Mouse (Mus musculus) T-helper 2 cell (primary cell): ENCODE data around the gene Kcnk3.

Experiments
- in situ Hi-C: fragments of 300-600 bp; cut with MboI, MseI; formaldehyde crosslinking; loops from one replicate; pipeline ENCODE4 v1.15.1; 2025; ENCODE audit warnings: high pct_unique_total_duplicates

Kcnk3 gene

GRCm38 (mm10) chr5:30587101-30587500 is 869 bp upstream of the Kcnk3 start:
- in situ Hi-C loops, result no loop called here

- in situ Hi-C loops, result no loop called here
Observed at GRCm38 (mm10) chr5:30588301-30588968, 465 bp downstream of the Kcnk3 start.

- in situ Hi-C loops, result no loop called here
Observed at GRCm38 (mm10) chr5:30589069-30589468, 1.1 kb downstream of the Kcnk3 start.

- in situ Hi-C loops, result no loop called here
Observed at GRCm38 (mm10) chr5:30589546-30589945, 1.6 kb downstream of the Kcnk3 start.

- in situ Hi-C loops, result no loop called here
Observed at GRCm38 (mm10) chr5:30590231-30590630, 2.3 kb downstream of the Kcnk3 start.

GRCm38 (mm10) chr5:30591205-30591731 is 3.3 kb downstream of the Kcnk3 start:
- in situ Hi-C loops, result no loop called here

- in situ Hi-C loops, result no loop called here
Observed at GRCm38 (mm10) chr5:30591786-30592185, 3.8 kb downstream of the Kcnk3 start.

GRCm38 (mm10) chr5:30592279-30592980 is 4.5 kb downstream of the Kcnk3 start:
- in situ Hi-C loops, result no loop called here

GRCm38 (mm10) chr5:30593360-30593759 is 5.4 kb downstream of the Kcnk3 start:
- in situ Hi-C loops, result no loop called here

GRCm38 (mm10) chr5:30593811-30594504 is 6.0 kb downstream of the Kcnk3 start:
- in situ Hi-C loops, result no loop called here

- in situ Hi-C loops, result no loop called here
Observed at GRCm38 (mm10) chr5:30594953-30595560, 7.1 kb downstream of the Kcnk3 start.

GRCm38 (mm10) chr5:30601397-30601796 is 13.4 kb downstream of the Kcnk3 start:
- in situ Hi-C loops, result no loop called here

- in situ Hi-C loops, result no loop called here
Observed at GRCm38 (mm10) chr5:30603255-30603654, 15.3 kb downstream of the Kcnk3 start.

- in situ Hi-C loops, result no loop called here
Observed at GRCm38 (mm10) chr5:30603926-30604325, 16.0 kb downstream of the Kcnk3 start.

GRCm38 (mm10) chr5:30604769-30605188 is 16.8 kb downstream of the Kcnk3 start:
- in situ Hi-C loops, result no loop called here

- in situ Hi-C loops, result no loop called here
Observed at GRCm38 (mm10) chr5:30605649-30606048, 17.7 kb downstream of the Kcnk3 start.

GRCm38 (mm10) chr5:30606424-30607073 is 18.6 kb downstream of the Kcnk3 start:
- in situ Hi-C loops, result no loop called here

GRCm38 (mm10) chr5:30609094-30609493 is 21.1 kb downstream of the Kcnk3 start:
- in situ Hi-C loops, result no loop called here

GRCm38 (mm10) chr5:30609918-30610645 is 22.1 kb downstream of the Kcnk3 start:
- in situ Hi-C loops, result loop anchor here (10.0 kb wide), 1 partner anchor 325 kb away; the partner anchor contains the start of gene Drc1

GRCm38 (mm10) chr5:30611091-30611490 is 23.1 kb downstream of the Kcnk3 start:
- in situ Hi-C loops, result loop anchor here (10.0 kb wide), 1 partner anchor 326 kb away; the partner anchor contains the start of gene Drc1
